Mouse (Mus musculus) forebrain, embryonic 16.5 days (tissue): ENCODE results near the gene Trpm6. TPM values are rescaled to one million over a fixed set of nuclear protein-coding genes. Genes with fewer than 3 reads are reported as not detected.
A peak's percentile ranks its signal among the peaks of the same experiment; 100 is the strongest.

Source experiments
- ATAC-seq: fragments of 200-750 bp; cut with Nextera tagmentation; 2 replicates; pipeline ENCODE4 v1.8.0; 2017; ENCODE audit warnings: mild to moderate bottlenecking, moderate library complexity
- H3K27ac ChIP-seq: fragments of 300-500 bp; sonication (generic); 2 replicates; pipeline ENCODE4 v1.5.1; 2014; ENCODE audit warnings: low read length, control low read depth
- H3K27me3 ChIP-seq: fragments of 300-500 bp; sonication (generic); replicated peaks from 2 replicates; pipeline ENCODE4 v1.6.1; 2014; ENCODE audit warnings: low read length; ENCODE audit not compliant: control insufficient read depth, insufficient read depth
- H3K36me3 ChIP-seq: fragments of 300-500 bp; sonication (generic); 2 replicates; pipeline ENCODE4 v1.6.1; 2014; ENCODE audit not compliant: control insufficient read depth, insufficient read depth
- H3K4me1 ChIP-seq: fragments of 300-500 bp; sonication (generic); replicated peaks from 2 replicates; pipeline ENCODE4 v1.6.1; 2014; ENCODE audit warnings: low read length; ENCODE audit not compliant: control insufficient read depth, insufficient read depth
- H3K4me2 ChIP-seq: fragments of 300-500 bp; sonication (generic); 2 replicates; pipeline ENCODE4 v1.6.1; 2014; ENCODE audit warnings: mild to moderate bottlenecking, low read length, control low read depth
- H3K4me3 ChIP-seq: fragments of 300-500 bp; sonication (generic); replicated peaks from 2 replicates; pipeline ENCODE4 v1.5.1; 2014; ENCODE audit warnings: mild to moderate bottlenecking, low read length, control low read depth
- H3K9ac ChIP-seq: fragments of 300-500 bp; sonication (generic); replicated peaks from 2 replicates; pipeline ENCODE4 v1.6.1; 2014; ENCODE audit warnings: low read depth, low read length, control low read depth
- H3K9me3 ChIP-seq: fragments of 300-500 bp; sonication (generic); 2 replicates; pipeline ENCODE4 v1.6.1; 2016; ENCODE audit warnings: low read length; ENCODE audit not compliant: control insufficient read depth
- WGBS: fragments of 180-500 bp; shearing (Covaris S2); extraction: QIAGEN DNeasy Blood & Tissue Kit; methylation state at CpG from one replicate; pipeline ENCODE4 v1.1.7; 2014; 5-methylcytosine and 5-hydroxymethylcytosine counted together
- polyA plus RNA-seq: library from polyadenylated mRNA; unstranded; fragments of >200 nt; fragmentation: Nextera tagmentation; extraction: Ambion mirVana; gene quantifications from 2 replicates; pipeline ENCODE4 v1.2.1, GENCODE M21; 2015

Gene Trpm6
- polyA plus RNA-seq, 1 experiment from 2014 or later = 0.33 TPM

DNA sequence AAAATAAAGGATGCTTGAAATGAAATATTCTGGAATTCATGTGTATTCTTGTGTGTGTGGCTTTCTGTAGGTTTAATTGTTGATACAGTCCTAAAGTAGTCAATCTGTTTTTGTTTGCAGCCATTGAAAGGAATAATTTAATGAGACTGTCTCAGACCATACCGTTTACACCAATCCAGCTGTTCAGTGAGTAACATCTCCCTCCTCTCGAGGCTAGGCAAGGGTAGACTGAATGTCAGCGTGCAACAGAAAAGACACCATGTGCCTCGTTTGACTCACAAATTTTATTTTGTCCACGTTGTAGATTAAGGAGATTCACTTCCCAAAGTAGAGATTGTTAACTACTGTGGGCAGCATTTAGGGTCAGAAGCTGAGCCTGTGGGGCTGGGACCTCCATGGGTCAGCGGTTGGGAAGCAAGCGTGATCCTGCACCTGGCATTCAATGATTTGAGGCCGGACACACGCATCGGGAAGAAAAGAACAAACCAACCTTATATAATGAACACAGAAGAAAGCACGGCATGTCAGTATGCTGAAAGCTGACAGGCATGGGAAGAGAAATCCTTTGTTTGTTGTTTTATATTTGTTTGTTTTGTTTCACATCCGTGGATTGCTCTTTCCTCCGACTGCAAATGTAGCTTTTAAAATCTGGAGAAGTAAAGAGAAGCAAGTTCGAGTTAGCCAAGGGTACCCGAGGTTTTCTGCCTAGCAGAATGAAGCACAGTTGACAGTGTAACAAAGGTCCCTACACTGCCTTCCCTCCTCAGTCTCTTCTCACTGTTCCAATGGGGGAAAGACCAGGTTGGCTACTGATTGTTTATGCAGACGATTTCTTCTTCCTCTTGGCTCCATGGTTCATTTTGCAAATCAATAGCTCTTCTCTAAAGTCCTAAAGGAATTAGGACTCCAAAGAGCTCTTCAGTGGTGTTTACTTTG is 124.2 kb downstream of the Trpm6 start:
- H3K4me3 ChIP-seq = 0 out of 2 replicates have a peak overlapping the region, but pooled peaks have one; percentile 3

DNA sequence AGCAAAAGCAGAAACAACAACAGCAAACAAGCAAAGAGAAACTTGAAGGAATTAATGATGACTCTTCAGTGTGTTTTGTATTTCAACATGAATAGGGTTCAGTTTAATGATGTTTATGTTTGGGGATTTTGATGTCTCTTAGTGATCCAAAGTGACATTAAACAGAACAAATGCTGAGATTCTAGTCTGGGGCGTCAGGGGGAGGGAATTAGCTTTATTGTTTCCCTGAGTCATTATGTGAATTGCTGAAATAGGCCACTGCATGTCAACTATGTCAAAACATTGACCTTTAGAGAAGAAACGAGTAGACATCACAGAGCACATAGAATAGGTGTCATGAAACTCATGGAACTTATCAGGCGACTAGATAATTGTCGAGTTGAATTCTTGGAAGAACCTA is 129.5 kb downstream of the Trpm6 start:
- no peak overlapping the region for H3K9ac ChIP-seq
- no peaks in the 10 kb centered on the region for H3K9me3 ChIP-seq
- ATAC-seq = no peak
- H3K4me2 ChIP-seq = no peak overlapping the region
- no peaks in the 10 kb centered on the region; the same call in 1 of the 2 replicates for H3K4me1 ChIP-seq
- H3K27me3 ChIP-seq = no peaks in the 10 kb centered on the region
- H3K36me3 ChIP-seq = no peaks in the 10 kb centered on the region
- WGBS = 50% methylated on average over 4 of the region's 4 CpGs
- H3K27ac ChIP-seq = no peak overlapping the region
- no peak overlapping the region for H3K4me3 ChIP-seq

More for the DNA sequence above, 124.2 kb downstream of the Trpm6 start:
- H3K9me3 ChIP-seq = no peaks in the 10 kb centered on the region
- 3% methylated on average over 16 of the region's 16 CpGs for WGBS
- H3K27ac ChIP-seq = no peak overlapping the region
- H3K4me2 ChIP-seq = peak overlapping the region; percentile 43
- H3K27me3 ChIP-seq = no peaks in the 10 kb centered on the region
- H3K4me1 ChIP-seq = peaks cover 13% of the 10 kb centered on the region
- H3K36me3 ChIP-seq = no peaks in the 10 kb centered on the region
- peak; percentile 57 for ATAC-seq
- H3K9ac ChIP-seq = peak overlapping the region; percentile 41; the same call in 1 of the 2 replicates

DNA sequence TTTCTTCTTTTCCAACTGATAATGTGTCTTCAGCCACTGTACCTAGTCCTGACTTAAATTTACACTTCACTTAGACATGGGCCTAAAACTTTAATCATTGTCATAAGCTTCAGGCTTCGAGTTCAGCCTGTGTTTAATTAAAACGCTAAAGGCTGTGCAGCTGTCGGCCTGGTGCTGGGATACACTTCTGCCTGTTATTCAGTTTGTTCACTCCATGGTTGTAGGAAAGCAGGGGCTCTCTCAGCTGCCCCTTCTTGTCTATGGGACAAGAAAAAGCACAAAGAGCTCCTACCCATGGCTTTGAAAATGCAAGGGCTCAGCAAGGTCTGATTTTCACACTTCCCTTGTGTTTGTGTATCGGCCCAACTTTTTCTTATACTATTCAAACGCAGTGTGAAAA is 131.4 kb downstream of the Trpm6 start:
- H3K9ac ChIP-seq = no peak overlapping the region
- H3K36me3 ChIP-seq = no peaks in the 10 kb centered on the region
- ATAC-seq = no peak
- no peaks in the 10 kb centered on the region for H3K9me3 ChIP-seq
- WGBS = 34% methylated on average over 5 of the region's 5 CpGs
- H3K4me1 ChIP-seq = no peaks in the 10 kb centered on the region
- H3K4me3 ChIP-seq = no peak overlapping the region
- H3K4me2 ChIP-seq = no peak overlapping the region
- no peak overlapping the region for H3K27ac ChIP-seq
- no peaks in the 10 kb centered on the region for H3K27me3 ChIP-seq

DNA sequence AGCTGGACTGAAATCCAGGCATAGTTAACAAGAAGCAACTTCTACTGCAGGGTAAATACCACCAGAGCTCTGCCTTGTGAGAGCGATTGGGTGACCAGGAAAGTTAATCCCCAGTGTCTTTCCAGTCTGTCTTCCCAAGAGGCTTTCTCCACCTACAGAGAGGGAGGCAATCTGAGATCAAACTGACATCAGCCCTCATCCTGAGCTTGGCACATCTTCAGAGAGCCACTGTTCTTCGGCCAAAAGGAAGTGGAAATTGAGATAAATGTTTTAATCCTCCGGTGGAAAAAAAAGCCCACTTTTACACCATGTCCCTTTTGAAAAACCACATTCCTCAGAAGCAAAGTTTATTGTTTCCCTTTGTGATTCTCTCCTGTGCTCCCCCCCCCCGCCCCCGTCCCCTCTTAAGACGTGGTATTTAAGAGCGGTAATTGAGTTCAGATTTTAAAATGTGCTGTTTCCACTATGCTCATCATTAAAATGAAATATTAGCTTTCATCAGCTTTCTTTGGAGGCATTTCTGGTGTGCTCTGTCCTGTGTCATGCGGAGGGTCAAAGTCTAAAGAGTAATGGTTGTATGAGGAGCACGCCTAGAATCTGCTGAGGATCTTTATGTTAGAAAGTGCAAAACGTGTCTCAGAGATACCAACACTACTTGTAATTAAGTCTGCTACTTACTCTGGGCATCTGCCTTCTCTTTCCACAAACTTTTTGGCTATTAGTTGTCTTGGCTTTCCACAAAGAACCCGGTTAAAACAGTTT is 138.0 kb downstream of the Trpm6 start:
- peak overlapping the region; percentile 22 for H3K4me2 ChIP-seq
- H3K27ac ChIP-seq = 0 out of 2 replicates have a peak overlapping the region, but pooled peaks have one; percentile 47
- no peaks in the 10 kb centered on the region for H3K9me3 ChIP-seq
- 18% methylated on average over 11 of the region's 11 CpGs for WGBS
- no peak for ATAC-seq
- no peaks in the 10 kb centered on the region for H3K36me3 ChIP-seq
- no peak overlapping the region for H3K4me3 ChIP-seq
- no peaks in the 10 kb centered on the region for H3K27me3 ChIP-seq
- H3K9ac ChIP-seq = no peak overlapping the region
- peaks cover 9% of the 10 kb centered on the region for H3K4me1 ChIP-seq

DNA sequence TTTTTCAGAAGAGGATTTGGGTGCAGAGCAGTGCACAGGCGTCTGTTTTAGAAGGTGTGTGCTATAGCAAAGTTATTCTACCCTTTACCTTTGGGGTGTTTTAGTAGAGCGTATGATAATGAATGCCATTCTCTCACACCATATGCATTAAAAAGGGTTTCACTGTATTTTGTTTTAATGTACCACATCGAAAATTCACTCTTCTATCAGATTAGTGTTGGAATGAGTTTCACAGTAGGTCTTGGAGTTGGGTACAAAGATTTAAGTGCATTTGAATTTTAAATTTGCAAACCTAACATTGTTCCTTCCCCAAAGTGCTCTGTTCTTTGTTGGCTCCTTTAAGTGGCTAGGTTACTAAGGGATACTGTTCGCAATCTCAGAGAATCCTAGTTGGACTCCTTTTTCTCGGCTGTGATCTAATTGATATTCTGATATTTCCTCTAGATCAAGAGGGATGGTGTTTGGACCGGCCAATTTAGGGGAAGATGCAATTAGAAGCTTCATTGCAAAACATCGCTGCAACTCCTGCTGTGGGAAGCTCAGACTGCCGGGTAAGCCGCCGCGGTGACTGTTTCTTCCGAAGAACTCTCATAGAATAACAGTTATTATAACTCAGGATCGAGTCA is 138.8 kb downstream of the Trpm6 start:
- peak overlapping the region; percentile 67 for H3K4me2 ChIP-seq
- peak overlapping the region; percentile 43 for H3K4me3 ChIP-seq
- H3K4me1 ChIP-seq = peaks cover 9% of the 10 kb centered on the region
- WGBS = 3% methylated on average over 13 of the region's 13 CpGs
- no peaks in the 10 kb centered on the region for H3K9me3 ChIP-seq
- peak; percentile 82 for ATAC-seq
- no peaks in the 10 kb centered on the region for H3K36me3 ChIP-seq
- H3K9ac ChIP-seq = peak overlapping the region; percentile 58
- no peaks in the 10 kb centered on the region for H3K27me3 ChIP-seq
- H3K27ac ChIP-seq = peak overlapping the region; percentile 77

DNA sequence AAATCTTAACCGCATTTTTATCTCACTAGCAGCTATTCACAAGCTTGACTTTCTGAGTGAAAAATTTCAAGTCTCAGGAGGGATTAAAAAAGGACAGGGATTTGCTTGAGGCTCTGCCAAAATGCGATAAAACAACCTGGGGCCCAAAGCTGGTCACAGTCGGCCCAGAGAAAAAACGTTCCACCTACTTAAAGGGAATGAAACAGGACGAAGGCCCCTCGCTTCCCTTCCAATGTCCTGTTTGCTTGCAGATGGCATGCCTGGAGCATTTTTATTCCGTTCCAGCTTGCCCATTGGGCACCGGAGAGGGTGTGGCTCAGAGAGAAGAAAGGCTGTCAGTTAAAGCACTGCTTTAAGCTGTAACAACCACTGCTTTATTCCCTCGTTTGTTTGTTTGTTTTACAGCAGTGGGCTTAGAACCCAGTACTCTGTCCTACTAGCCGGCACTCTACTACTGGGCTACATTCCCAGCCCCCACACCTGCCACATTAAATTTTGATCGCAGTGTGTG is 139.4 kb downstream of the Trpm6 start:
- H3K27me3 ChIP-seq = no peaks in the 10 kb centered on the region
- H3K4me3 ChIP-seq = peak overlapping the region; percentile 43
- peak overlapping the region; percentile 67 for H3K4me2 ChIP-seq
- H3K9ac ChIP-seq = peak overlapping the region; percentile 58
- H3K4me1 ChIP-seq = peaks cover 9% of the 10 kb centered on the region
- H3K36me3 ChIP-seq = no peaks in the 10 kb centered on the region
- peak; percentile 90 for ATAC-seq
- WGBS = 2% methylated on average over 11 of the region's 11 CpGs
- H3K9me3 ChIP-seq = no peaks in the 10 kb centered on the region
- peak overlapping the region; percentile 77 for H3K27ac ChIP-seq

DNA sequence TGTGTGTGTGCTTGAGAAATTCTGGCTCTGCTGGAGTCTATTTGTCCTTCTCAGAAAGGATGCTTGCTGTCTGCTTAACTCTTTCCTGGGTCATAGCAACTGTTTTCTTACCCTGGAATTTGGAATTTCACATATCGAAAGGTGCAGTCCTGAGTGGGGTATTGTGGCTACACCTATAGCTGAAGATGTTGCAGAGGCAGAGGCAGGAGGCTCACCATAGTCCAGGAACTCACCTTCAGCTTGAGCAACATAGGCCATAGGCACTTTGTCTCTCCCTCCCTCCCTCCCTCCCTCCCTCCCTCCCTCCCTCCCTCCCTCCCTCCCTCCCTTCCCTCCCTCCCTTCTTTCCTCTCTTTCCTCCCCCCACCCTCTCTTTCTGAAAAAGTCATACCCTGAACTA is 139.8 kb downstream of the Trpm6 start:
- H3K9ac ChIP-seq = peak overlapping the region; percentile 58
- H3K36me3 ChIP-seq = no peaks in the 10 kb centered on the region
- H3K4me2 ChIP-seq = peak overlapping the region; percentile 67
- peak overlapping the region; percentile 77 for H3K27ac ChIP-seq
- H3K4me1 ChIP-seq = peaks cover 9% of the 10 kb centered on the region
- WGBS = 42% methylated on average over 1 of the region's 1 CpGs
- ATAC-seq = peak; percentile 41
- H3K9me3 ChIP-seq = no peaks in the 10 kb centered on the region
- H3K4me3 ChIP-seq = peak overlapping the region; percentile 43
- H3K27me3 ChIP-seq = no peaks in the 10 kb centered on the region

DNA sequence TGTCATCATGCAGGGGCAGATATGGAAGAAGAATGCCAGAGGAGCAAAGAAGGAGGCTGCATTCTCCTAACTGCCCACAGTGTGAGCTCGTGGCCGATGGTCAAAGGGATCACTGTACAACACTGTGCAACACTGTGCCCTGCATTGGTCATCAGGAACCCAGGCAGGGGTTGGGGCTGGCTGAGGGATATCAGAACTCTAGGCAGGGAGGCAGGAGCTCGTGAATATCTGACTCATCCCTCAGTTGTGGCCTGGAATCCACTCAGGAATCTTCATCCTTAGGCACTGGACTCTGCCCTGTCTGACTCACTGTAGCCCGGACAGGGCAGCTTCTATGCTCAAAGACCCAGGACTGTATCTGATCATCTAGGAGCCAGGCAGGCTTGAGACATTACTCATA is 140.4 kb downstream of the Trpm6 start:
- peaks cover 9% of the 10 kb centered on the region for H3K4me1 ChIP-seq
- no peak overlapping the region for H3K9ac ChIP-seq
- H3K4me2 ChIP-seq = no peak overlapping the region
- H3K9me3 ChIP-seq = no peaks in the 10 kb centered on the region
- H3K4me3 ChIP-seq = no peak overlapping the region
- no peak; the same call in 1 of the 2 replicates for ATAC-seq
- H3K27me3 ChIP-seq = no peaks in the 10 kb centered on the region
- no peaks in the 10 kb centered on the region for H3K36me3 ChIP-seq
- WGBS = 83% methylated on average over 4 of the region's 4 CpGs
- H3K27ac ChIP-seq = peak overlapping the region; percentile 35

DNA sequence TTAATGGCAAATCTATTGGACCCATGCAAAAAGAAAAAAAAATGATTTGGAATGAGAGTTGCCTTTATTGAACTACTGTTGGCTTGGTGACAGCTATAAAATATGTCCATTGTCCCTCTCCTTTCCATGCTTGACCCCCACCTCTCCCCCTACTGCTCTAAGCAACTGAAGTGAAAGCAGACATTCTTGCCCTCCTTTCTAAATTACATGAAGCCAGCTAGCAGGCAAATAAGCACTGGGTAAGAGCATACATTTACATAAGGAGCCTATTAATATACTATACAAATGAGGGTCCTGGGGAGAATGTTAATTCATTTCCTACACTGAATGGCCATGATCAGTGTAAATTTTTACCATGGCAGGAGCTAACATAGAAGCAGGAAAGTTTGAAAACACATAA is 148.5 kb downstream of the Trpm6 start:
- Histone ChIP-seq H3K36me3 (no peaks in the 10 kb centered on the region), H3K27me3 (no peaks in the 10 kb centered on the region), H3K9me3 (no peaks in the 10 kb centered on the region), H3K4me2 (no peak overlapping the region), H3K9ac (no peak overlapping the region), H3K27ac (no peak overlapping the region), H3K4me1 (no peaks in the 10 kb centered on the region), H3K4me3 (no peak overlapping the region)
- ATAC-seq = no peak
